Mouse (Mus musculus) liver, postnatal 0 days (tissue): ENCODE results near the gene Stard3. TPM values are rescaled to one million over a fixed set of nuclear protein-coding genes. Genes with fewer than 3 reads are reported as not detected.

Experiments used
- ATAC-seq: fragments of 200-750 bp; cut with Nextera tagmentation; 2 replicates; pipeline ENCODE4 v1.8.0; 2017; ENCODE audit warnings: mild to moderate bottlenecking, moderate library complexity
- DNase-seq: peaks from one replicate; pipeline ENCODE4 v3.0.0-alpha.2; 2016
- H3K27ac ChIP-seq: fragments of 300-500 bp; sonication (generic); 2 replicates; pipeline ENCODE4 v1.5.1; 2014; ENCODE audit warnings: antibody characterized with exemption, moderate library complexity, mild to moderate bottlenecking, low read depth
- H3K27me3 ChIP-seq: fragments of 300-500 bp; sonication (generic); 2 replicates; pipeline ENCODE4 v1.6.1; 2014; ENCODE audit warnings: low read length, control low read depth, mixed read lengths; ENCODE audit not compliant: insufficient read depth
- H3K36me3 ChIP-seq: fragments of 300-500 bp; sonication (generic); replicated peaks from 2 replicates; pipeline ENCODE4 v1.6.1; 2014; ENCODE audit warnings: mild to moderate bottlenecking, control low read depth, low read length, moderate library complexity, mixed read lengths; ENCODE audit not compliant: insufficient read depth
- H3K4me1 ChIP-seq: fragments of 300-500 bp; sonication (generic); 2 replicates; pipeline ENCODE4 v1.6.1; 2014; ENCODE audit warnings: antibody characterized with exemption, mild to moderate bottlenecking, control low read depth; ENCODE audit not compliant: insufficient read depth
- H3K4me2 ChIP-seq: fragments of 300-500 bp; sonication (generic); 2 replicates; pipeline ENCODE4 v1.6.1; 2014; ENCODE audit warnings: low read depth, mild to moderate bottlenecking, low read length, moderate library complexity, mixed read lengths
- H3K4me3 ChIP-seq: fragments of 300-500 bp; sonication (generic); 2 replicates; pipeline ENCODE4 v1.5.1; 2014; ENCODE audit warnings: low read depth, low read length
- H3K9ac ChIP-seq: fragments of 300-500 bp; sonication (generic); replicated peaks from 2 replicates; pipeline ENCODE4 v1.6.1; 2014; ENCODE audit warnings: mild to moderate bottlenecking, moderate library complexity
- H3K9me3 ChIP-seq: fragments of 300-500 bp; sonication (generic); 2 replicates; pipeline ENCODE4 v1.6.1; 2016; ENCODE audit warnings: mild to moderate bottlenecking, control low read depth, low read length, mixed read lengths
- CTCF ChIP-seq: sonication (generic); IDR thresholded peaks from 2 replicates; pipeline ENCODE4 v1.5.1; 2016; ENCODE audit warnings: antibody characterized with exemption, low read depth
- EP300 ChIP-seq: IDR thresholded peaks from 2 replicates; pipeline ENCODE4 v1.6.1; 2016; ENCODE audit warnings: antibody characterized with exemption, low read depth, mild to moderate bottlenecking
- WGBS: fragments of 180-500 bp; shearing (Covaris S2); extraction: QIAGEN DNeasy Blood & Tissue Kit; methylation state at CpG from one replicate; pipeline ENCODE4 v1.1.7; 2014; ENCODE audit not compliant: insufficient replicate concordance; 5-methylcytosine and 5-hydroxymethylcytosine counted together
- polyA plus RNA-seq: library from polyadenylated mRNA; unstranded; fragments of >200 nt; fragmentation: Nextera tagmentation; extraction: Ambion mirVana; gene quantifications from 2 replicates; pipeline ENCODE4 v1.2.1, GENCODE M21; 2015

Gene Stard3
- polyA plus RNA-seq, 1 experiment from 2014 or later: 15.4 TPM

DNA sequence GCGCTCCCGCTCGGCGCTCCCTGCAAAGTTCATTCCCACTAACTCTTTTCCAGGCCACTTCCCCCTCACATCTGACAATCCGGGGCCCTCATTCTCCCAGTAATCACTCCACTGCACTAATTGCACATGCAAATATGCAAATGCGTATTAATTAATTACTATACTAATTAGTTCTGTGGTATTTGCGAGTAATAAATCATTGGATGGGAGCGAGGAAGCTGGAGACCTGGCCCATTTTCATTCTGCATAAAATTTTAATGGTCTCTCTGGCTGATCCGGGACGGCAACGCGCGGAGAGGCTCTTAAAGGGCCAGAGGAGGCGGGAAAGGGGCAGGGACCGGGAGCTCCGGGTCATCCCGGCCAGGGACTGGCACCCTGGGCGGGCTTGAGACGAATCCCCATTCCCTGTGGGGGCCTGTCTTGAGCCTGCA lies 19.1 kb upstream of the Stard3 start:
- ATAC-seq (no peak), DNase-seq (no peak)
- peak overlapping the region; percentile 47 for H3K4me3 ChIP-seq
- 0% methylated on average over 19 of the region's 19 CpGs for WGBS
- H3K36me3 ChIP-seq: no peaks in the 10 kb centered on the region
- 0 out of 2 replicates have a peak, but pooled peaks cover 4% of the 10 kb centered on the region for H3K4me1 ChIP-seq
- H3K4me2 ChIP-seq: peak overlapping the region; percentile 76
- TF ChIP-seq CTCF (no peak), EP300 (no peak)
- no peak overlapping the region for H3K27ac ChIP-seq
- peak overlapping the region; percentile 16 for H3K9ac ChIP-seq
- H3K9me3 ChIP-seq: no peaks in the 10 kb centered on the region
- peaks cover 78% of the 10 kb centered on the region for H3K27me3 ChIP-seq

DNA sequence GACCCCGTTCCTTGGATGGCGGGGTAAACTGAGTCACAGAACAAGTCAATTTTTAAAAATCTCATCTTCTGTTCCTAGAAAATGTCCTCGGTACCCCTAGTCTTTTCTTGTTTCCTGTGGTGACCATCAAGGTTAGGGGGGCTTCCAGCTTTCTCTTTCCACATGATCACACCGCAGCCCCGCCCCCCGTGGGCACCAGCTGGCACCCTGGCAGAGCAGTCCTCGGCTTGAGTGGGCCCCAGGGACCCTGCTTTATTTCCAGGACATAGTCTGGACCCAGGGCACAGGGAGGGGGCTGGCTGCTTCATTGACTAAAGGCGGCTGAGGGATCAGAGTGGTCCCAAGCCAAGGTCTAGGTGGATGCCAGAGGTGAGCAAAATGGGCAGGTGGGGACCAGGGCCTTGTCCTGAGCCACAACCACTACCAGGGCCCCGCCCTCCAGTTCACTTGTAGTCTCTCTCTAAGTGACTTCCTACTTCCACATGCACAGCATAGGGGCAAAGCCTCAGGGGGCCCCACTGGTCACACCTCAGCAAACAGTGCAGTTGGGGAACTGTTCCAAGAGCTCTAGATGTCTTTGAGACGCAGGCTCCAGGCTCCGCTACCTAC lies 18.4 kb upstream of the Stard3 start:
- ATAC-seq (peak; percentile 44; the same call in 1 of the 2 replicates), DNase-seq (peak; percentile 45)
- TF ChIP-seq CTCF (no peak), EP300 (no peak)
- Histone ChIP-seq H3K4me3 (no peak overlapping the region), H3K4me1 (0 out of 2 replicates have a peak, but pooled peaks cover 4% of the 10 kb centered on the region), H3K9me3 (no peaks in the 10 kb centered on the region), H3K27ac (no peak overlapping the region), H3K4me2 (peak overlapping the region; percentile 76), H3K36me3 (no peaks in the 10 kb centered on the region), H3K27me3 (peaks cover 71% of the 10 kb centered on the region), H3K9ac (no peak overlapping the region)
- WGBS: 11% methylated on average over 11 of the region's 11 CpGs

DNA sequence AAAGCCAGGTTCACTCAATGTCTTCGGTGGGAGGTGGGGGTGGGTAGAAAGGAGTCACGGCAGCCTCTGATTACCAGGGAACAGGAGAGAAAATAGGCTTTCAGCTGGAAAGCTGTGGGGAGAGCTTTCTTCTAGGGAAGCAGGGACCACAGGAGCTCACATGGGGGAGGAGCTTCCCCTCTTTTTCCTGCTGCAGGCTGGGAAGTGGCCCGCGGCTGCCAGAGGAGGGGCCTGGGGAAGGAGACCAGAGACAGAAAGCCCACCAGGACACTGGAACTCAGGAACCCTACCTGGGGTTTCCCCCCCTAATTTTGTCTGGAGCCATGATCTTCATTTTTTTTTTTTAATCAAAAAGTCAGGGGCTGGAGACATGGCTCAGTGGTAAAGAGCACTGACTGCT lies 17.6 kb upstream of the Stard3 start:
- no peaks in the 10 kb centered on the region for H3K9me3 ChIP-seq
- H3K27me3 ChIP-seq: peaks cover 69% of the 10 kb centered on the region
- H3K36me3 ChIP-seq: no peaks in the 10 kb centered on the region
- 0 out of 2 replicates have a peak, but pooled peaks cover 4% of the 10 kb centered on the region for H3K4me1 ChIP-seq
- no peak overlapping the region for H3K4me2 ChIP-seq
- DNase-seq: no peak
- no peak for ATAC-seq
- no peak for TF ChIP-seq EP300
- no peak for TF ChIP-seq CTCF
- H3K9ac ChIP-seq: no peak overlapping the region
- no peak overlapping the region for H3K4me3 ChIP-seq
- H3K27ac ChIP-seq: no peak overlapping the region
- WGBS: 8% methylated on average over 4 of the region's 4 CpGs

DNA sequence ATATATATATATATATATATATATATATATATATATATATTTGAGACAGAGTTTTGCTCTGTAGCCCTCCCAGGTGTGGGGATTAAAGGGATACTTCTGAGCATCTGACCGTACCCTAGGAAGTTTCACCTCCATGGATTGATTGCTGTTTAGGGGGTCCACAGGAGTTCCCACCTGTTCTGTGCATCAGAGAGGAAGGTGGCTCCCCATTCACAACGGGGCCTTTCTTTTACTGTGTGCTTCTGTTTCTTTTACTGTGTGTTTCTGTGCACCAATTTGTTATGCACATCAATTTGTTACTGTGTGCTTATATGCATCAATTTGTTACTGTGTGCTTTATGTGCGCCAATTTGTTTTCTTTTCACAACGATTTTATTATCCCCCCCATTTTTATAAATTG lies 17.0 kb upstream of the Stard3 start:
- Histone ChIP-seq H3K9ac (no peak overlapping the region), H3K27ac (no peak overlapping the region), H3K36me3 (no peaks in the 10 kb centered on the region), H3K4me3 (no peak overlapping the region), H3K4me1 (0 out of 2 replicates have a peak, but pooled peaks cover 4% of the 10 kb centered on the region), H3K27me3 (peaks cover 69% of the 10 kb centered on the region), H3K9me3 (no peaks in the 10 kb centered on the region), H3K4me2 (no peak overlapping the region)
- ATAC-seq (no peak), DNase-seq (no peak)
- TF ChIP-seq EP300 (no peak), CTCF (no peak)
- WGBS: 62% methylated on average over 4 of the region's 4 CpGs

DNA sequence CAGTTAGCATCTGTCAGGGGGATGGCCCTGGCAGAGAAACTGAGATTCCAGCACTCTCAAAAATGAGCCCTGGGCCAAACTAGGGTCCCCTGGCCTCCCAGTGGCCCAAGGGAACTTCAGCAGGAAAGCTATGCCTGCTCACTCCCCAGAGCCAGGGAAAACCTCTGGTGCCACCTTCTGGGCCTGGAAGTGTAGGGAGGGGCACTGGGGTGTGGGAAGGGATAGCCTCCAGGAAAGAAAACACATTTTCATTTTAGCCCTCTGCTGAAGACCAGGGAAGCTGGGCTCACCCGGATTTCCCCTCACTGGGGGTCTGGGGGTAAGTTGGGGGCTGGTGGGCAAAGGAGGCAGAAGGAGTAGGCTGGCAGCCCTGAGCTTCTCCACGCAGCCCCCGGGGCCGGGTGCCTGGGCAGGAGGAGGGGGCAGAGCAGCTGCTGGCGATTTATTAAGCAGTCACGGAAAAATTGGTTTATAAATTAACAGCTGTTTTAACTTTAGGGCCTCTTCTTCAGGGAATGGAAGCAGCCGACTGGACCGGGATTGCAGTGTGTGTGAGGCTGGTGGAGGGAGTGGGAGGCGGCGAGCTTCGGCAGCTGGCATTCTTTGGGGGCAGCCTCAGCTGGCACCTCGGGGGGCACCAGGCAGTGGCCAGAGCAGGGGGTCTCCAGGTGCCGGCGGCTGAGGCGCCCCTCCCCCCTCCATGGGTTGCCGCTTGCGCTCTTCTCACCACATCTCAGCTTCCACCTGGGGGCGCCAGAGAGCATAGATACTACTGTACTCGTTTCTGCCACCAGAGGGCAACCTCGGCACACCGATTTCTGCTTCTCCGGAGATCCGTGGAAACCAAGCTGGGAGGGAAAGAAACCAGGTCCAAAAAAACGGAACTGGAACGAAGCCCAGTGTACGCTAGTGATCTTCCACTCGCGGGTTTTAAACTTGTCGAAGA lies 15.9 kb upstream of the Stard3 start:
- no peak overlapping the region for H3K27ac ChIP-seq
- H3K36me3 ChIP-seq: no peaks in the 10 kb centered on the region
- TF ChIP-seq CTCF: peak; percentile 100
- TF ChIP-seq EP300: no peak
- H3K4me2 ChIP-seq: peak overlapping the region; percentile 57
- no peak overlapping the region for H3K4me3 ChIP-seq
- H3K9ac ChIP-seq: no peak overlapping the region
- peaks cover 69% of the 10 kb centered on the region for H3K27me3 ChIP-seq
- peak; percentile 95 for DNase-seq
- ATAC-seq: peak; percentile 53
- H3K9me3 ChIP-seq: no peaks in the 10 kb centered on the region
- 4% methylated on average over 29 of the region's 29 CpGs for WGBS
- H3K4me1 ChIP-seq: 0 out of 2 replicates have a peak, but pooled peaks cover 4% of the 10 kb centered on the region

DNA sequence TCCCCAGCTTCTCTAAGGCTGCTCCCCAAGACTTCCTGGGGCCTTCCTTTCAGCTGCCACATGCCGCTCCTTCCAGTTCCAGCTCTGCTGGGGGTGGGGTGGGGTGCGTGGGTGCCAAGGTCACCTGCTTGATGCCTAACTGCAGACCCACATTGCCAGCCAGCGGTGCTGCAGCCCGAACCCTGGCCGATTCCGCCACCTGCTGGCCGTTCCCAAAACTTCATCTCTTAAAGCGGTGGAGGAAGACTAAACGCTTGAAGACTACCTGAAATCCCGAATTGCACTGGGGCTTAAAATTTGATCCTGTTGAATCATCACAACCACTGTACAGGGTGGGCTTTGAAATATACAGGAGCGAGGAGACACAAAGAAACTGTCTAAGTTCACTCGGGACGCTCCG lies 12.9 kb upstream of the Stard3 start:
- ATAC-seq: no peak

More for the DNA sequence above, 12.9 kb upstream of the Stard3 start:
- Histone ChIP-seq H3K4me1 (peaks cover 7% of the 10 kb centered on the region), H3K4me2 (peak overlapping the region; percentile 33; the same call in 1 of the 2 replicates), H3K36me3 (no peaks in the 10 kb centered on the region), H3K4me3 (no peak overlapping the region), H3K27ac (no peak overlapping the region), H3K9ac (no peak overlapping the region), H3K27me3 (peaks cover 70% of the 10 kb centered on the region), H3K9me3 (no peaks in the 10 kb centered on the region)
- 3% methylated on average over 14 of the region's 14 CpGs for WGBS
- TF ChIP-seq CTCF (peak; percentile 85), EP300 (no peak)
- peak; percentile 84 for DNase-seq
